Mouse (Mus musculus) lung, postnatal 25 days (tissue): Measurements from ENCODE around the gene Apba2.

ENCODE experiments used
- DNase-seq: peaks from one replicate; pipeline ENCODE4 v3.0.0; 2022; ENCODE audit warnings: low spot score

Apba2 gene

GRCm38 (mm10) chr7:64531297-64531696, 29.8 kb downstream of the Apba2 start:
- no peak for DNase-seq

DNA sequence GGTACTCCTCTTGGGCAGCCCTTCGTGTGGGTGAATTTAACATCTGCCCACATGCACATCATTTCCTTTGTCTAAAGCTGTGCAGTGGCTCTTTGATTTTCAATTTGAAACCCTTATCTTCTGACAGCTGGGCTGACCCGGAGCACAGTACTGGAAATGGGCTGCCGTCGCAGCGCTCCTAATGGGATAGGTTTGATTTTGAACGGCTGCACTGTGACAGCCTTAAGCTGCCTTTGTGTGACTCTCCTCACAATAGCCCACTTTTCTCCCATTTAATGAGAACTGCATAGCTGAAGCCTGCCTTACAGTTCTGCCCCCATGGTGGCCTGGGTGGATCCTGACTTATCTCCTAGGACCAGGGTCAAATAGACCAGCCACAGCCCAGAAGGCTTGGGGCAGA, 31.9 kb downstream of the Apba2 start:
- DNase-seq, result no peak

DNA sequence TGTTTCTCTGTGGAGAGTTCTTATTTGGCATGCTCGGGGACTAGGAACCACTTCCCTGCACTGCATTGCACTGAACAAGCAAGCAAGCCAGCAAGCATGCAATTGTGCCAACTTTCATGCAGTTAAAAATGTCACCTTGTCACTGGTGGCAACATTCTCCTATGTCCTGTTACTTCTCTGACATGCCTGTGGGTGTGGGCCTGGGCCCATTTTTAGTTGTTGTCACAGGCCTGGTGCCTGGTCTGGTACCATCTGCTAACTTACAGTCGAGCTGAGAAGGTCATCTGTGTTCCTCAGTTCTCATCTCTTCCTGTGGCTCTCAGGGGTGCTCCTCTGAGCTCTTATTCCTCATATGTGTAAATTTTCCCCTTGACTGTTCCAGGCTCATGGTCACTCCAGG, 33.8 kb downstream of the Apba2 start:
- DNase-seq, result no peak

DNA sequence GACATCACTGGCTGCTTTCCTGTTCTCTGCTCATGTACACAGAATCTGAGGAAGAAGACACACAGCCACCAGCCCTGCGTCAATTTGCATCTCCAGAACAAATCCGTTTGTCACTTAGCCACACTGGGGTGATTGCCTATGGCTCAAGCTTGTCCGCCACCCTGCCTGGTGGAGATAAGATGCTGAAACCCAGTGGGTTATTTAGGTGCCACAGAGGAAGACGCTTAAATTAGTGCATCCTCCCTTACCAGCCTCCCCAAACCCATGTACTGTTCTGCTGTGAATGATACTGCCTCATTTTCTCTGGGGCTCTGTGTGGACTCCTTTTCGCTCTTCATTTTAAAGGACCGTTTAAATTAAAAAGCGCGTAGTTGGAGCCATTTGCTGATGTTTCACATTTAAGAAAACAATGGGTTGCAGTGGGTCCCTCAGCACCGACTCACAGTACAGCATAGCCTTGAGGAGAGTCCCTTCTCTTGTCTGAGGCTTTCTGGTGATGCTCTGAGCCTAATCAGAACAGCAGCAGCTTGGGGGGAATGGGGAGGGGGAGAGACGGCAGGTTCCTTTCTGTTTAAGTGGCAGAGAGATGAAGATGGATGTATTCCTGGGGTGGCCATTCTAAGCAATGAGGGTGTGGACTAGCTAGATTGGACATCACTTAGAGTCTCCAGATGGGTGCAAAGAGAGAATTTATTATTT, 38.1 kb downstream of the Apba2 start:
- DNase-seq, result no peak

DNA sequence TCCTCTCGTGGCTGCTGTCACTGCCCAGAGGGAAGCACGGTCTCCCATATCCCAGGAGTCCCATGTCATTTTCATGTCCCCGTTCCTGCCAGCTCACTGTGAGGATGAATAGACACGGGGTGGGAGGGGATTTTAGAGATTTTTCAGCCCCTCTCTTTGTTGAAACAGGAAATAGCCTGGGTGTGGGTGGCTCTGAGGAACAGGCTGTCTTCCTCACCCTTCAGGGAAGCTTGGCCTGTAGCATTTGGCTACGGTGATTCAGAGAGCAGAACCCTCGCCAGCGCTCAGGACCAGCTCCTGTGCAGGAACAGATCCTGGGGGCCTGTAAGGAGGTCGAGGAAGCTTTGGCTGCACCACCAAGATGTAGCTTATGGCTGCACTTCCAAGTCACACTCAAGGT, 45.3 kb downstream of the Apba2 start:
- DNase-seq, result no peak

DNA sequence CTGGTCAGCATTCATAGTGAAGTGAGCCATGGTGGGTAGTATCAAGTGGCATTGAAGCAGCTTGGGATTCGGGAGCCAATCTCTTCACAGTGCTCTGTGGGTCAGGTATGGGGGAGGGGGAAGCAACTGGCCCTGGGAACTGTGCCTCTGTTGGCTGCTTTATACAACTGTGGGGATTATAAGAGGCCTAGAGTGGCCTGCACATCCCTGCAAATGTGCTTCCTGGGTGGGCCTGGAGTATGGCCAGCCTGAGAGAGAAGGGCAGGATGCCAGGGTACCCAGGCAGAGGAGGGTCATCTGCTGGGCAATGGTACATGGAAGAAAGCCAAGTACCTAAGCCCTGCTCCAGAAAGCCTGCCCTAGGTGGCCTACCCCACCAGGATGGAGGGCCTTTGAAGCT, 49.4 kb downstream of the Apba2 start:
- DNase-seq, result no peak

DNA sequence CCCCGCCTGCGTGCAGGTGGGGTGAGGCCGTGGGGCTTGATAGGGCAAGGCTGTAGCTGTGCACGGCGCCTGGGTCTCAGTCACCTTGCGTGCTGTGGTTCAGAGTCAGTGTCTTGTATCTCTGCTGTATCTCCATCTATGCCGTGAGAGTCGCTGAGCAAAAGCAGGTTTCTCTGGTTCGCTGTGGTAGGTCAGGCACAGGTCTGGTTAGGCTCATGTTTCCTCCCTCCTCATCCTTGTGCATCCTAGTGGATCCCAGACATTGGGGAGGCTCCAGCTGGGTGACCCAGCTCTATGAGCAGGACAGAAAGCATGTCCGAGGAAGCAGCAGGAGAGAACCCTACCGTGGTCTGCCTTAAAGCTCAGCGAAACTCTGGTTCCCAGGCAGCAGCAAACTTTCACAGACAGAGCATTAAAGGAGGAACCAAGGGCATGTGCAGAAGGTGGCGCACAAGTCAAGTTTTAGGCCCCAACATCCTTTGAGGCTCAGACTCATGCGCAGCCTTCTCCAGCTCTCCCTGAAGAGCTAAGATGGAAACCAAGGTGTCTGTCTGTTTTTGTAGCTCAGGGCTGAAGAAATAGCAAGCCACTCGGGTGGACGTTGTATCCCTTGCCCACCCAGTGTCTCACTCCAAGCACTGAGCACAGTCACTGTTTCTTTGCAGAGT, 51.2 kb downstream of the Apba2 start:
- no peak for DNase-seq

DNA sequence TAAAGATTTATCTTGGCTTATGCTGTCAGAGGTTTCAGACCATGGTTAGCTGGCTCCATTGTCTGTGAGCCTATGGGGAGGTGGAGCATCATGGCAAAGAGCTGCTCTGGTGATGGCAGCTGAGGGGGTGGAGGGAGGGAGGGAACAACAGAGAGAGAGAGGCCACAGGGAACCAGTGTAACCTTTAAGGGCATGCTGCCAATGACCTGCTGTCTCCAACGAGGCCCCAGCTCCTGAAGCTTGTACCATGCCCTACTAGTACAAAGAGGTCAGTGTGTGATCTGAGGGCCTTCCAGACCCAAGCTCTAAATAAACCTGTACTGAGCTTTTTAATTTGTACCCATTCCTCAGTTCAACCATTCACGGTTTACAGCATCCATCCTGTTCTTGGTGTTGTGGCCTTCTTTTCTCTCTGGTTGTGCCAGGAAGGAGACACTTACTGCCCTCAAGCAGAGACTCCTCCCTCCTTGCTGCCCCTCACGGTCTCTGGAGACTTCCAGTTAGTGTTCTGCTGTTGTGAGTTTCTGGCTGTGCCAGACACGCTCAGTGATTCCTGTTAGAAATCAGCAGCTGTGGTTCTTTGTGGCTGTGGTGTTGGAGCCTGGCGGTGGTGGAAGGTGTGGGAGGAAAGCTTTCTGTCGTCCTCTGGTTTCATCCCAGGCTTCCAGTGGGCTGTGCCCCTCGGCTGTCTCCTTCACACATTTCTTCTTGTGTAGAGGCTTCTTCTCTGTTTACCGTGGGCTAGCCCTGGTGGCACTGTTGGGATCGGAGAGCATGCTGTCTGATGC, 60.4 kb downstream of the Apba2 start:
- no peak for DNase-seq

DNA sequence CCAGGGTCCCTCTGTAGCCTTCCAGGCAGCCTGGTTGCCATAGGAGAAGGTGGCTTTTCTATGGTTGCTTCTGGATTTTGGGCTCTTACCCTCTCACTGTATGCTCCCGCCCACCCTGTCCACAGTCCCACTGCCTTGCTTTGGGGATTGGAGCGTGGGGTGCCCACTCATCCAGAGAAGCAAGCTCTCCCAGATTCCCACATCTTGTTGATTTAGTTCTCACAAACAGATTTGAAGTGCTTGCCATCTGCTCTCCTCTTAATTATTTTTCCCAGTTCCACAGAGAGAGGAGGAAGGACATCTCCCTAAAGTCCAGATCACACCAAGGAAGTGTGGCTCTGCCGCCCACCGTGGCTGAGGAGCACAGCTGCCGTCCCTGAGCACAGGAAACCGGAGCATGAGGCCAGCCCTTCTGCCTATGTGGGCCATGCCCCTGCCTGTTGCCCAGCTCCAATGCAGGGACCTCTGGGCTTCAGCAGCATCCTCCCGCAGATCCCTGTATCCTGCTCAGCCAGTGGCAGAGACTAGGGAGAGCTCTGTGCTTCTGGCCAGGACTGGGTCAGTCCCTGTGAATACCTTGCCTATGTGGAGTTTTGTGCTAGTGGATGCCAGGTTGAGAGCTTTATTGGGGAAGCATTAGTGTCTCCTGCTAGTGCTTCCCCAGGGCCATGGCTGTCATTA, 63.5 kb downstream of the Apba2 start:
- DNase-seq, result no peak

DNA sequence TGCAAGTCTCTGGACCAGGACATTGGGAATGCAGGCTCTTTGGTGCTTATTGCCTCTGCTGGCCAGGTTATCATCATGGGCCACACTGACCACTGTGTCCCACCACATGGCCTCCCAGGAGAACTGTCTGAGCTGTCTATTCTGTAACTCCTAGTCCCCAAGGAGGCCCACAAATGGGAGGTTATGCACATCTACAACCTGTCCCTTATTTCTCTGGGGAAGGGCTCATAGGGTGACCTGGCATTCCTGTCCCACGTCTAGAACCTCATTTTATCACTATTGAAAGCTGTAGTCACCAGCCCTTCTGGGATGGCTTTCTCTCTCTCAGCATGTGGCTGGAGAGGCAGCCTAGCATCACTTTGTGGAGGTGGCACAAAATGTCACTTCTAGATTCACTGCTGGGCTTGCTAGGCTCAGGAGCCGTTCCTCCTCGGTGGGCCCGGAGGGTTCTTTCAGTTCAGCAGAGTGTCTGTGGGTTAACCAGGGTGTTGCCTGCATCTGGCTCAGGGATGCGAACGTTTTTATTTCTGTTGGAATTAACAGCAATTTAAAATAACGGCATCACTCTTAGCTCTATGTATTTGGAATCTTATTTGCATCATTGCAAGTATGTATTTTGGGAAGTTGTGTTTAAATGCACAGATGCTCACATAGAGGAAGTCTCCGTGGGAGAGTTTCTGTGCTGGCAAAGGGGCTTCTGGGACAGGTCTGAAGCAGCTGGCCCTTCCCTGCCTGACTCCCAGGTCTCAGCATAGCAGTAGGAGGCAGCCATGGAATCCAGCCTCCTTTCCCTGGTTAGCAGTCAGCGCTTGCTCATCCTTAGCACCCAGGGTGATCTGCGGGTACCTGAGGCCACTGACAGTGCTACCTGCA, 65.1 kb downstream of the Apba2 start:
- no peak for DNase-seq

- DNase-seq, result no peak
These were observed 67.2 kb downstream of the Apba2 start for GRCm38 (mm10) chr7:64568722-64569121.

DNA sequence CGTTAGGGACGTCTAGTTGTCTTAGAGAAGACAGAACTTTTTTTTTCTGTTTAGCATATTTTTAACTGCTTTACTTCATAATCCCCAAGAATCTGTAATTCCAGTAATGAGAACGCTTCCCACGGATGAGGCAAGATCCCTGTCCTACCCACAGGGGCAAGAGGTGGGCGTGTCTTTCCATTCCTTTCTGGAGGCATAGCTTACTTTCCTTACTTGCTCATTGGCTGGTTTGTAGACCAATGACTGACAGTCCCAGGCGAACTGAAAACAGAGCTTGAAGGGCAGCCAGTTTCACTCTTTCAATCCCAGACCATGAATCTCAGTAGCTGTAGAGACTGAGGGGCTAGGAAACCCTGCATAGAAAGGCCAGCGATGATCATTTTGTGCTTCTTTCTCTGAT, 68.2 kb downstream of the Apba2 start:
- no peak for DNase-seq

GRCm38 (mm10) chr7:64570914-64571313, 69.4 kb downstream of the Apba2 start:
- DNase-seq, result no peak

- no peak for DNase-seq
These were observed 72.6 kb downstream of the Apba2 start for GRCm38 (mm10) chr7:64574144-64574543.

DNA sequence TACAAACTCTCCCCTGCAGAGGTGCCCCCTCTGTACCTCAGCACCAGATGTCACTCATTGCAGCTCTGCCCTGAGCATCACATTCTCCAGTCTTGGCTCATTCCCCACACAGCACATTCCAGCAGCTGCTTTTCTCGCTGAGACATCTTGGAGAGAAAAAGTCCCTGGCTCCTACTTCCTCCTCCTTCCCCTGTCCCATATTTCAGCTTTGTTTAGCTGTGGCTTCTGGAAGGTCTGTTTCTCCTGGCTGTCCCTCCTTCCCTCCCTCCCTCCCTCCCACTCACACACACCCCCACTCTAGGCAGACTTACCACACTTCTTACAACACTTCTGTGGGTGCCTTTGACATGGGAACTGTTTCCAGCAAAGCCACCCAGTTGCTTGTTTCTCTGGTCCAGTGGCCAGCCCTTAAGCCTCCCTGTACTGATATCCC, 75.0 kb downstream of the Apba2 start:
- DNase-seq, result peak; percentile 35

DNA sequence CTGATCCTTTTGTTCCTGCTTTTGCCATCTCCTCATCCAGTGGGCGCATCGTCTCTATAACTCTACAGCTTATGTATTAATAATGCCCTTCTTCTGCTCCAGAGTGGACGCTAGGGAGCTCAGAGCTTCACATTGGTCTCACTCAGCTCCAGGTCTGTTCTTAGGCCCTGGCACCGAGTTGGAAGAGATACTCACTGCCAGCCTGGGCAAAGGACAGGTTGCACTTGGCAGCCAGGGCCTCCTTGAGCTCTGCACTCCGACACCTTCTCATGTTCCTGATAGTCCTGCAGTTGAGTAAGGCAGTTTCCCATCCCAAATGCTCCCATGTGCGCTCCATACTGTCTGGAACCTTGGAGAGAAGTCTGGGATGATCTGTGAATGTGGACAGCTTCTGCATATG, 76.7 kb downstream of the Apba2 start:
- no peak for DNase-seq

DNA sequence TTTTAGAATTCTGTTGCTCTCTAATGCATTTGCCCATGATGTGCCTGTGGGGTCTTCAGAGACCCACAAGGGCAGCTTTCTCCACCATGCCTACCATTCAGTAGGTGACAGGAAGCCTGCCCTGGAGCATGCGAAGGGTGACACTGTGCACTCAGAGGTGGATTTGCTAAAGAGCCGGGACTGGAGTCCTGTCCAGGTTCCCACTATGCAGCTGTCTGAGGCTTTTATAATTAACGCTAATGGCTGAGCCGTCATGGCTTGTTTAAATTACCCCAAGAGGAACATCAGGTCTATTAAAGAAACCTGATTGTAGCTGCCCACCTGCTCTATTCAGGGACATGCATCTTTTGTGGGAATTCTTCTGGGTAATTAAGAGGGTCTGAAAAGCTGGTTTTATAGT, 78.4 kb downstream of the Apba2 start:
- no peak for DNase-seq

GRCm38 (mm10) chr7:64580293-64580692, 78.8 kb downstream of the Apba2 start:
- DNase-seq, result no peak

DNA sequence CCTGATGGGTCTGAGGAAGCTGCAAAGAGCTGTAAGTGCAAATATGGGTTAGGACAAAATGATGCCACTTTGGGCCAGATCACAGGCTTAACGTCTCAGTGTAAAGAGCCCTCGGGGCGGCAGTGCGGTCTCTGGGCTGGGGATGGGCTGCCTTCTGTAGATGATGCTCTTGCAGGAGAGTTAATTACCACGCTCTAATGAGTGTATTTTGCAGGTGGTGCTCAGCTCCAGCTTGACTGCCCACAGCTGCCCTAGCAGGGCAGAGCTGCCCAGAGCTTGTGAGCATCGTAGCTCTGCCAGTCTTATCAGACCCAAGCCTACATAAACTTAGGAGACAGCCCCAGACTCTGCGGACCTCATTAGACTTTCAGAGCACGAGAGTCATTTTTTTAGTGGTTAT, 80.9 kb downstream of the Apba2 start:
- DNase-seq, result no peak

- DNase-seq, result peak; percentile 25
These were observed 82.2 kb downstream of the Apba2 start for GRCm38 (mm10) chr7:64583670-64584121.

DNA sequence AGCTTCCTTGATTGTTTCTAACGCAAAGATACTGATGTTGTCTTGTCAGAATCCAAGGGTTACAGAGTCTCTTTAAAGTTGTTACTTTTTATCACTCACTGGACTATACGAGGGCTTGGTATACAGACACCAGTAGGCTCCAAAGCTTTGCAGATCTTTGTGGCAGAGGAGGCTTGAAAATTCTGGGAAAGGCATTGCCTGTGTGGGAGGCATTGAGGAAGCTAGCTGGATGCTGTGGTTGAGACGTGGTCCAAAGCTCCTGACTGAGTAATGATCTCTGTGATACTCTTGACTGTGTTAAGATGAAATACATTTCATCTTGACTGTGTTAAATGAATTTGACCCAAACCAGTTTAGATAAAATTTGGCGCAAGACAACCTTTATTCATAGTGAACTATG, 84.6 kb downstream of the Apba2 start:
- DNase-seq, result no peak

DNA sequence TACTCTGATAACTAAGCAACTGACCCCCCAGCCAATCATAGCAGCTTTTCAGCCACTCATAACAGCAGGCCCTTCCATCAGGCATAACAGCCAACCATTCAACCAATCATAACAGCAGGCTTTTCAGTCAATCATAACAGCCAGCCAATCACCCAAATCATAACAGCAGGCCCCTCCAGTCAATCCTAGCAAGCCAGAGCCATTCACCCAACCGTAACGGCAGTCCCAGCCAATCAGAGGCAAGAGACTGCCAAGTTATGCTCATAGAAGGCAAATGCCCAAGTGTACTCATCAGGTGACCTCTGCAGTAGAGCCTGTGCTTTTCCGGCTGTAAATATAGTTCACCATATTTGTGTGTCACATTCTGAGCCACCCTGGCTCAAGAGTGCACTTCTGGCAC, 85.1 kb downstream of the Apba2 start:
- no peak for DNase-seq
